Mouse (Mus musculus) lung, postnatal 36 days (tissue): ENCODE results near the gene A730046J19Rik.

Source experiments
- DNase-seq: peaks from one replicate; pipeline ENCODE4 v3.0.0; 2022; ENCODE audit warnings: mixed read lengths

The A730046J19Rik gene

DNA sequence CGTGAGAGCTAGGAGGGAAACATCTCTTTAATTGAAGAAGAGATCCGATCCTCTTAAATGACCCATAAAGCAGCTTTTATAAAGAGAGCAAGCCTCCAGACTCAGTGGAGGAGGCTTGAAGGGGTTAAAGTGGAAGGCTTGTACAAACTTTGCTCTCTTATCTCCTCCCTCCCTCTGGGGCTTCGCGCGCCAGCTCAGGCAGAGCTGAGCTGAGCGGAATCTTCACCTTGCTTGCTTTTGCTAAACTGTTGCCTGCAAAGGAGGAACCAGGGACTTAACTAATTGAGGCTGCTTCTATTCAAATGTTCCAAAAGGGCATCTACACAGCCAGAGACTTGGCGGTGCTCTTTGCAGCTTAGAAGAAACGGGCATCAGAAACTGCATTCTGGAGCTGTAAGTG lies at the start of gene A730046J19Rik:
TSS of gene A730046J19Rik (plus strand) at position 173 of the 400 bp plus-strand sequence.
- no peak for DNase-seq

DNA sequence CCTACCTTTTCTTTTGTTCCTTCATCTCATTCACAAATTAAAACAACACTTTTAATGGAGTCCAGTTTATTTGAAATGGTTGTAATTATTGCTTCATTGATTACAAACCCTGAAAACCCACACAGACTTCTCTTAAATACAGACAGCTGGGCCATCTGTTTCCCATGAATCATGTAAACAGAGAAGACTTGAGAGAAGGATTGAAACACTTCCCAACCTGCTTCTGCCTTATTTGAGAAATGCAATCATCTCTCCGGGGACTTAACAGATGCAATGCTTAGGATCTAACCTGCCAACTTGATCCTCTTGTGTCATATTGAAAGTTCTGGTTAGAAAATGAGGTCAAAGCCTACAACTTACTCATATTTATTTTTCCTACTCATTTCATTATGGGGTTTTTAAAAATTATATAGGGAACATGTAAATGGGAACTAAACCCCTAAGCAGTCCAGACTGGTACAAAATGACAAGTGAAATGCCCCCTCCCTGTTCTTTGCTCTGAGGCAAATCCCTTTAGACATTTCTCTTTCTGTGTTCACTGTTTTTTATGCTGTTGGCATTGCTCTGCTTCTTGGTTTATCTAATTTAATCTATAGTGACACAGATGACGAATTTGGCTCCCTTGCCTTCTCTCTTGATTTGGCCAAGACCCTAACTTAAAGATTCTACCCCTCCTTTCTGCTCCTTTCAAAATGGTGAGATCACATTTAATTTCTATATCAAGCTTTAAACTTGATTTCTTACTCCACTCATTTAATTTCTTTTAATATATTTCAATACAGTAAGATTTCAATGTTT lies 48.7 kb upstream of the A730046J19Rik start:
- no peak for DNase-seq

DNA sequence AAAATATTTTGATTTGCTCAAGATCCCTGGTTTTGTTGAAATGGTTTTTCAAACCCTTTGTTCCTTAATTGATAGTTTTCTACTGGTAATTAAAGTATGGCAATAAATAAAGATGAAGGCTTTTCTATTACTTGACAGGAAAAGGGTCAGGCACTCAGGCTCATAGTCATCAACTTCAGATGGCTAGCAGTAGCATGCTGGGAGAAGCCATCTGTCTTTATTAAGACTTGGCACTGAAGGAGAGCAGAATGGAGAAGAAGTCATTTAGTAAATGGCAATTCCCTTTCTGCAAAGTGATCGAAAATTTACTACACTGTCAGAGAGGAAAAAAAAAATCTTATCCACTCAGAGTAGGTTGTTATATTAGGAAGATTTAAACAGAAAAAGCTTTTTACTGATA lies 17.2 kb upstream of the A730046J19Rik start:
- DNase-seq = no peak

DNA sequence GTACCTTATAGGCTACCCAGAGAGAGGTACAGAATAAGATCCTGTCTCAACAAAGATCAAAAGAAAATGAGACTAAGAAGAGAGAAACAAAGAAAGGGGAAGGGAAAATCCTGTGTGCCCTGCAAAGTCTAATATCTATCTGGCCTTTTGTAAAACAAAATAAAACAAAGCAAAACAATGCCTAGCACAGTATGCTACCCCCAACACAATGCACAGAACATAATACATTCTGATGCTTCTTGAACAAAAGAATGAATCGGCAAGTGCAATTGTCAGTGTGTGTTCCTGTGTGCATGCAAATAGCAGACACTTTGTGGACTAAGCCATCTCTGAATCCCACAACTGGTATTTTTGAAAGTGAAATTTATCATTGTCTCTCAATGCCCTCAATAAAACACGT lies 3.5 kb upstream of the A730046J19Rik start:
- DNase-seq = no peak

DNA sequence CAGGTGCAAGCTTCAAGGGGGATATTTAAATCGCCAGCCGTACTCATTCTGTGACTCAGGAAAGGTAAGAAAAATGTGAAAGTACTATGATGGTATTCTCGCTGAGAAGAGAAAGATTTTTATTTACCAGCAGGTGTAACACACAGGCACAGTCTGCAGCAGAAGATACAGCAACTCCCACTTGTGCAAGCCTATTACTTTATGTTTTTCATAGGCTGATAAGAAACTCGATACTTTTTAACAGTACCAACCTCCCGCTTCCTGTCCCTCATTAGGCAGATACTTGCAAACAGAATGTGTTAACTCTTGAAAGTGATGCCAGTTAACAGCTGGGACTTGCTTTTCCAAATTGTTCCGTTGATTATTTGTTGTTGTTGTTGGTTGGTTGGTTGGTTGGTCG lies 616 bp downstream of the A730046J19Rik start:
- no peak for DNase-seq

DNA sequence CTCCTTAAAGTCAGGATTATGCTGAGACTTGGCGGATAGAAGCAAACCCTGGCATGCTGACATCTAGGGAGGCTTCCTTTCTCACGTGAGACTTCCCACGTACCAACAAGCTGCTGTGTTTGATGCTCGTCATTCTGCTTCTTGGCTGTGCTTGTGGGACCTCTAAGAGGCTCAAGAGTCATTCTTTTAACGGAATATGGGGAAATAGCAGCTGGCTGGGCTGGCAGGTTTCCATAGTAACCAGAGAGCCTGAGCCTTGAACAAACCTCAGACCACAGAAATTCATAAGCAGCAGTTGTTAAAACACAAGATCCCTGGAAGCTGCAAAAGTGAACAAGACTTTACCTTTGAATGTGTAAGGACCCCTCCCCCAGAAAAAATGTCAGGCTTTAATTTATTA lies 9.4 kb downstream of the A730046J19Rik start:
- no peak for DNase-seq
